Mouse (Mus musculus) embryonic fibroblast, embryonic 13.5 days (primary cell): ENCODE results near the gene As3mt.

ENCODE experiments used
- CTCF ChIP-seq: IDR thresholded peaks from 2 replicates; pipeline ENCODE4 v1.5.1; 2011; ENCODE audit warnings: mild to moderate bottlenecking, control low read depth, low read length, moderate library complexity, borderline replicate concordance; ENCODE audit not compliant: insufficient read depth
- POLR2A ChIP-seq: IDR thresholded peaks from 2 replicates; pipeline ENCODE4 v1.6.1; 2011; ENCODE audit warnings: low read depth, mild to moderate bottlenecking, control low read depth, low read length, moderate library complexity

DNA sequence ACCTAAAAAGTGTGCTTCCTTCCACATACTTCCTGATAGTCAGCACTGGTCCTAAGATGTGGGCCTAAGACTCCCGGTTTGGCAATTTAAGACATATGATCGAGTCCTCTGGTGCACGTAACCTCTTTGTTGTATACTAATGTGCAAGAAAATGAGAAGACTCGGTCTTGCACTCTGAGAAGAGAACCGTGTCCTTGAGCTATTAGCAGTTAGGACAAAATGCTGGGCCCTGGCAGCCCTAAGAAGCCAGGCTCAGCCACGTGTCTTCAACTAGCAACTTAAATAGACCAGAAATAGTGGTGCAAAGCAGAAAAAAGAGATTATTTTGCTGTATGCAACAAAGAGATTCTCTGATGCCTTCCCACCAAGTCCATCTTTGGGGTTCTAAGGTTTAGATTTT is 44.5 kb upstream of the As3mt start:
- no peak for TF ChIP-seq CTCF
- no peak for TF ChIP-seq POLR2A
